Mouse (Mus musculus) liver, embryonic 18 days (tissue): Measurements from ENCODE around the gene Tspan1. TPM values are rescaled to one million over a fixed set of nuclear protein-coding genes. Genes with fewer than 3 reads are reported as not detected.

Experiments used
- polyA plus RNA-seq: library from polyadenylated mRNA; depleted of rRNA; stranded (reverse); fragments of >200 nt; gene quantifications from 2 replicates; pipeline ENCODE4 v1.2.3, GENCODE M21; 2012; rRNA removed

Tspan1 gene
- 0.02 TPM in 2 replicates for polyA plus RNA-seq

DNA sequence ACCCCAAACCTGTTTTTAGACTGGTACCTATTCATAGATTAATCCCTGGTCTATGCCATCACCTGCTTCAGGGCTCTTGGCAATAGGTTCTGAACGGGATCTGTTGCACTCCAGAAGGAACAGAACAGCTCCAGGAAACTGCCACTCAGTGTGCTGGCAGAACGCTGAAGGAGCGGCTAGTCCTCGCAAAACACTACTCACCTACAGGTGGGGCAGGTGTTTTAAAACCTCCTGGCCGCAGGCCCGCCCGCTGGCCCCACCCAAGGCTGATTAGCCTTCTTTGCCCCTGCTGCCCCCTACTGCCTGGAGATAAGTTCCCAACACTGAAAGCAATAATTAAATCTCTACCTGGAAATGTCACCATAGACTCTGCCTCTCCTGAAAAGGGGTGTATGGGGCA, at the start of gene Tspan1:
Tspan1 (minus strand) TSS at position 198 of the 400 bp plus-strand sequence.

DNA sequence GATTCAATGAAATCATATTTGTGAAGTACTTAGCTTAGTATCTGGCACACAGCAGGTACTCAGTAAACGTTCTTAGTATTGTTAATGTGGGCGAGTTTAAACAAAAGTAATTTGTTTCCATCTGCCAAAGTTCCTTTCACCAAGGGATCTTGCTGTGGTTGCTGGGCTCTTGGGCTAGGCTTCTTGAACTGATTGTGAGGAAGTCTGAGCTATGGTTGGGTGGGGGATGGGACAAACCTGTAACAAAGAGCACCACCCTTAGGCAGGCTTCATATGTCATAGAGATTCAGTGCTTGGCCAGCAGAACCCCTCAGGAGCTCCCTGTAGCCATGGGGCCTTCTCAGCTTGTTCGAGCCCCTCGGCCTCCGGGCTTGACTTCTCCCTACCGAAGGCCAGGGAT, 5.7 kb upstream of the Tspan1 start, which contains the start of the genes 1700042G07Rik and Gm49337:
1700042G07Rik (plus strand) TSS at position 301 of the 400 bp plus-strand sequence.
Gm49337 (plus strand) TSS at position 313 of the 400 bp plus-strand sequence.

DNA sequence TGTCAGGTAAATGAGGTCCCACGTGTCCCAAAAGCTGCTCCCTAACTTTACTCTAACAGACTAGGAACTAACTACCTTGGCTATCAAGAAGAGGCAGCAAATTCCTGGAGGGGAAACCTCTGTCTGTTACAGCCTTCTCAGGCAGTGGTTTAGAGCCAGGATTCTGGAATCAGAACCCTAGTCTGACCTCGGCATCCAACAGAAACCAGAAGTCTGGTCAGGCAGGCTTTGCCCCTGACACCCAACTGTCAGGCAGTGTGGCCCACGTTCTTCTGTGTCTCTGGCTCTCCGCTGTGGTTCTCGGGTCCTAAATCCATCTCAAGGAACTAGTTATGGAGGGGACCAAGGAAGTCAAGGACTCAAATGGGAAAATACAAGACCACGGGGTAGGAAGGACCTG, 16.2 kb downstream of the Tspan1 start, which contains the start of gene Lurap1:
Lurap1 (minus strand) TSS at position 101 of the 400 bp plus-strand sequence.

DNA sequence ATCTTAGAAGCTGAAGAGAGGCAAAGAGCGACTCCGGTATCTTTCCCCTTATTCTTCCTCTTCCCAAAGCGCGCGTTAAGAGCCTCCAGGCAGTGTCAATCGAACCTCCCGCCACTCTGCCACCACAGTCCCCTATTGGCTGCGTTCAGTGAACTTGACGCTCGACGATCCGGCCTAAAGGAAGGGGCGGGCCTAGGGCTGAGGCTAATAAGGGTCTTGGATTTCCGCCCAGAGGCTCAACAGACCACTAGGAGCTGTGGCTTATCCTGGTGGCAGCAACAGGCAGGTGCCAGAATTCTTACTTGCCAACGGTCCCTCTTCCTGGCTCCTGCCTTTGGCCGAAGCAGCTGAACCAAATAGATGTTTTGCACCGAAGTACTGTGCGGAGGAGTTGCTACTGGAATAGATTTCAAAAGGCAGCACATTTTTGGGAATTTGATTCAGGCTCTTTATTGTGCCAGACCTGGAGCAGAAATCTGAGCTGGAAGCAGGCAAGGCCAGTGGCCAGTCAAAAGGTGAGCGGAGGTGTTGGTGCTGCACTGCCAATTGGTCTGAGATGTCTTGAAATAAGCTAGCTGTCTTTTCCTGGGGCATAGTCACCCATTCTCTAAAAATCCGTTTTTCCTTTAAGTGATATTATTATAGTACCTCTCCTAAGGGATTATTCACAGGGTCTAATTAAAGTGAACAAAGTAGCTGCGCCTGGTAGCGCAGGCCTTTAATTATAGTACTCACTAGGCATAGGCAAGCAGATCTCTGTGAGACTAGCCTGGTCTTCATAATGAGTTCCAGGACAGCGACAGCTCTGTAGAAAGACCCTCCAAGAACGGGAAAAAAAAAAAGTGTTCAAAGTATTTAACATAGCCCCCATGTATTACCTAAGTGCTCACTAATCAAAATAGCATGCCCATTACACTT, 43.5 kb downstream of the Tspan1 start, which contains the start of the genes Rad54l and Pomgnt1:
Rad54l (minus strand) TSS at position 89 of the 918 bp plus-strand sequence.
Pomgnt1 (plus strand) TSS at position 239 of the 918 bp plus-strand sequence.

Other genes starting within 250 kb of the Tspan1 start
- gene Dmbx1, start 227.7 kb downstream of the Tspan1 start, polyA plus RNA-seq, result not detected in 2 replicates
- gene Faah, start 149.7 kb downstream of the Tspan1 start, polyA plus RNA-seq, result 23.5 TPM in 2 replicates
- 5.7 and 6.3 TPM in 2 replicates for gene Nsun4, start 113.7 kb downstream of the Tspan1 start, polyA plus RNA-seq
- gene Uqcrh, start 92.5 kb downstream of the Tspan1 start, polyA plus RNA-seq, result 317 and 391 TPM in 2 replicates
- 15.1 and 15.8 TPM in 2 replicates for gene Lrrc41, start 92.3 kb downstream of the Tspan1 start, polyA plus RNA-seq
- 6.9 and 7.1 TPM in 2 replicates for gene Rad54l, start 43.9 kb downstream of the Tspan1 start, polyA plus RNA-seq
- gene Pomgnt1, start 43.8 kb downstream of the Tspan1 start, polyA plus RNA-seq, result 10.5 TPM in 2 replicates
- gene Lurap1, start 16.3 kb downstream of the Tspan1 start, polyA plus RNA-seq, result 0.14 TPM in 2 replicates
- gene 1700042G07Rik, start 5.8 kb upstream of the Tspan1 start, polyA plus RNA-seq, result not detected in 2 replicates
- gene Gm49337, start 5.8 kb upstream of the Tspan1 start, polyA plus RNA-seq, result not detected in 2 replicates
- gene Pik3r3, start 54.0 kb upstream of the Tspan1 start, polyA plus RNA-seq, result 0.73 TPM in 2 replicates